Mouse (Mus musculus) adipocyte (in vitro differentiated cells): ENCODE measurements around the gene Gm3020.
"Not testable (repeated sequence)": the region's sequence is repeated elsewhere in the genome, so short reads cannot be mapped to it uniquely, and the experiment has no call there.

ENCODE experiments used
- DNase-seq: peaks from one replicate; pipeline ENCODE4 v3.0.0-alpha.2; 2016; ENCODE audit warnings: low spot score

The Gm3020 gene

GRCm38 (mm10) chr14:3651730-3652129 is at the start of gene Gm3020:
TSS of gene Gm3020 (plus strand) at chr14:3652030.
- not testable (repeated sequence) for DNase-seq

- DNase-seq = not testable (repeated sequence)
Measured at GRCm38 (mm10) chr14:3634212-3634611, 17.6 kb upstream of the Gm3020 start, which contains the start of gene Gm3012. TSS of gene Gm3012 (plus strand) at chr14:3634512.

GRCm38 (mm10) chr14:3688483-3688882 is 36.7 kb downstream of the Gm3020 start, which contains the start of gene Gm3043:
TSS of gene Gm3043 (plus strand) at chr14:3688783.
- DNase-seq = not testable (repeated sequence)
